Mouse (Mus musculus): Measurements from ENCODE around the gene Trp53i11.
A peak's percentile ranks its signal among the peaks of the same experiment; 100 is the strongest.

Trp53i11 gene

DNA sequence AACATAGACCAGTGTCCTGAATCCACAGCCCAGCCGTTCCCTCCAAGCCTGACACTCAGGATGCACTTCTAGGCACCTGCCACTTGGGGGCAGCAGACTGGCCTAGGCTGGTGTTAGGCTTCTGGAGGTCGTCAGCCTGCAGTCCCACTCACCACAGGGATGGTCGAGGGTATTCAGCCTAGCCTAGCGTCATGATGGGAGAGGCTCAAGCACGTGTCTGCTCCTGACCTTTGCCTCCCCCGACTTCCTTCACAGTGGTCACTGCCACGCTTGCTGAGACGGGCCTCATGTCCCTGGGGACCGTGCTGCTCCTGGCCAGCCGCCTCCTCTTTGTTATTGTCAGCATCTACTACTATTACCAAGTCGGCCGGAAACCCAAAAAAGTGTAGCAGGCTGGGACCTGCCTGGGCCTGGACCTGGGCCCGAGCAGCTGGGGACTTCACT is 12.2 kb downstream of the Trp53i11 start:
- DNase-seq (ENCODE audit: low spot score) = peak; percentile 47

DNA sequence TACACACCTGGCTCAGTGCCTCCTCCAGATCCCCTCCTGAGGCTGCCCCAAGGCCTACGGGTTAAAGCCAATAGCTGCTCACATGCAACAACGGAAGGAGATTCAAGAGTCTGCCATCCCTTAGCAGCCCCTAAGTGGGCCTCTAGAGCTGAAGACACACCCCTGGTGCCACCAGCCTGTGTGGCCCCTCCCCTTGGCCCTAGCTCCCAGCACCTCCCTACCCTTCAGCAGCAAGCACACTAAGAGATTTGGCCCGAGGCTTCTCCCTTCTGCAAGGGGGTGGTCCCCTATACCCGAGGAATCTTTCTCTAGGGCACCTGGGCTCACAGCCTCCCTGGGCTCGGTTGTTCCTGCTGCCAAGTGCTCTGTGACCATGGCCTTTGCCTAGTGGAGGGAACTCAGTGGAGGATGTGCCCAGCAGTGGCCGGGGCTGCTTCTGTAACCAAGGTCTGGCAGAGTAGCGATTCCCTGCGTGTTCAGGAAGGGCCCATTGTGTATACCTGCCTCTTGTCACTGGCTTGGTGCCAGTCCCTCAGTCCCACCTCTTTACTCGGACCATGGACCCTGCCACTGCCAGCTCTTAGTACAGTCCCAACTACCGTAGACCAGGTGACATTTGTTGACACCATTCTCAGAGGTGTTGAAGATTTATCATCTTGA is 13.5 kb downstream of the Trp53i11 start:
- DNase-seq (ENCODE audit: low spot score) = no peak

DNA sequence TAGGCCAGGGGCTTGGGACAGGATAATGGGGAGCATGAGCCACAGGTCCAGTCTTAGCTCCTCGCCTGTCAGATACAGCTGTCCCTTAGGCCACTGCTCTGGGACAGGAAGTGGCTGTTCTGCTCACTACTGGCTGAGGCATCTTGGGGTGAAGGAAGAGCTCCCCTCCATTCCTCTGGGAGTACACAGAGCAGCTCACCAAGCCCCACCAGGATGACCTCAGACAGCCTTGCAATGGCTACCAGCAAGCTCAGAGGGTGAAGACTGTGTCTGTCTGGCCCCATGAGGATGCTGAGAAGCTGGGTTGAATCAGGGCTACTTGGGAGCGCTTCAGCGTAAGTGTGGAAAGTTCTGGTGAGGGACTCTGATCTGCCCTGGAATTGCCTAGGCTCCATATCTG is 14.6 kb downstream of the Trp53i11 start:
- DNase-seq (ENCODE audit: low spot score) = no peak

DNA sequence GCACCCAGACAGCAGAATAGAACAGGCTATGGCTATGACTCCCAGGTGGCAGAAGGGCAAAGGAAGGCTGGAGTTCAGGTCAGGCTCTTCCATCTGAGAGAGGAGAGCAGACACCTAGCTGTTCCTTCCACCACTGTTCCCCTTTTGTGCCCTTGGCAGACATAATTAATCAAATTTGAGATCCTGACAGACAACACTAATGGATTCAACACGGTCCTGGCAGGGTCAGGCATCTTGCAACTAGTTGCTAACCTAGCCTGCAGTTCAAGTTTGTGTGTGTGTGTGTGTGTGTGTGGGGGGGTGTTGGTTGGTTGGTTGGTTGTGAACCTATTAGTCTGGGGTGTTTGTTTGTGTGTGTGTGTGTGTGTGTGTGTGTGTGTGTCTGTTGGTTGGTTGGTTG is 15.4 kb downstream of the Trp53i11 start:
- no peak for DNase-seq (ENCODE audit: low spot score)

DNA sequence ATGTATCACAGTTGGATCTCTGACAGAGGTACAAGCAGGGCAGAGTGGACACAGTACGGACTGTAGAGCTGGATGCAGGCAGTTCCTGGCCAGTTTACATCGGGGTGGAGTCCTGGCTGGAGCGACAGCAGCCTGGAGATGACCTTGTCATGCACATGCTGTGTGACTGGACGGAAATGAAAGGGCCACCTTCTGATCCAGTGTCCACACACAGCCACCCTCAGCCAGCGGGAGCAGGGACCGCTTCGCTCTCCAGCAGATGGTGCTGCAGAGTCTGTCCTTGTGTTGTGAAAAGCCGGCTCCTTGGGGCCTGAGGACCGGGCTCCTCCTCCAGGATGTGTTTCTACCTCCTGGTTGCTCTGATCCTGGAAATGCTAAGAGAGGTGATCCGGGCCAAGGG is 16.3 kb downstream of the Trp53i11 start:
- peak; percentile 63 for DNase-seq (ENCODE audit: low spot score)

DNA sequence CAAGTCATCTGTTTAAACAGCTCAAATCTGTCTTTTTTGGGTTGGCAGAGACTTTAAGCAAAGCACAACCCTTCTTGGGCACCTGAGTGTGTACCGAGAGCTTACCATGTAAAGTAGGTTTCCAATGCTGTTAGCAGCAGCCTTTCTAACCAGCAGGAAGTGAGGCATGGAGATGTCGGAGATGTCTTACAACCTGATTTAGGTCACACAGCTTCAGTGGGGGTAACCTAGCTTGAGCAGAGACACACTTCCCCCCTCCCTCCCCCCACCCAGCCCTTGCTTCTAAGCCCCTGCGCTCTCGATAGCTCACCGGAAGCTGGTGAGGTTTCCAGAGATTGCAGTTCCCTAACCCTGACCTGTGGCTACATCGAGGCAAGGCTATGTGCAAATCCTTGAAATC is 17.2 kb downstream of the Trp53i11 start:
- no peak for DNase-seq (ENCODE audit: low spot score)

DNA sequence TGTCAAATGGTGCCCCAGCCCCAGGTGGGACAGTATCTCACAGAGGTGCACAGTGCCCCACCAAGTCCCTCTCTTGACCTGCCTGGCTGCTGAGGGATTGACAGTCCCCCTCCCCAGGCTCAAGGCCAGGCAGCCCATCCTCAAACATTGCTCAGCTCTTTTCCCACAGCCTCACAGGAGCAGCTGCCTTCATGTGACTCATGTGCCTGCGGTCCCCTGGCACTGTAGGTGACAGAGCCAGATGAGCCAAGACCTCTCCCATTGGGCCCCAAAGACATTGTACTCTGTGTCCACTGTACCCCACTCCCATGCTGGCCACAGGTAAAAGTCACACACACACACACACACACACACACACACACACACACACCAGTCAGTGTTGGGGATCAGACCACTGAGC is 18.8 kb downstream of the Trp53i11 start:
- no peak for DNase-seq (ENCODE audit: low spot score)

DNA sequence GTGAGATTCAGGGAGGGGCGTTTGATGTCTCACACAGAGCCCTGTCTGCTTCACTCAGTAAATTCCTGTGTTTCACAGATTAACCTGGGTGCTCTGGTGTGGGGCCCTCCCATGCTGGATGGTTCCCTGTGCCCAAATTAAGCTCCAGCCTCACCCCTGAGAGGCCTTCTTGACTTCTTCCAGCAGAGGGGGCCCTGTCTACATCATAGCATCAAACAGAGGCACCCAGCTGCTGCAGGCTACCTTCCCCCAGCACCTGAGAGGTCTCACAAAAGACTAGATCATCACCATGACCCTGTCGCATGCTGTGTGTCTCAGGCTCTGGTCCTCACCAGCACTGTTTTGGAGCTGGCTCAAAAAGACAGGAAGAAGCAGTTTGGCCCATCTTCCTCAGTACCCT is 25.0 kb downstream of the Trp53i11 start:
- DNase-seq (ENCODE audit: low spot score) = no peak

DNA sequence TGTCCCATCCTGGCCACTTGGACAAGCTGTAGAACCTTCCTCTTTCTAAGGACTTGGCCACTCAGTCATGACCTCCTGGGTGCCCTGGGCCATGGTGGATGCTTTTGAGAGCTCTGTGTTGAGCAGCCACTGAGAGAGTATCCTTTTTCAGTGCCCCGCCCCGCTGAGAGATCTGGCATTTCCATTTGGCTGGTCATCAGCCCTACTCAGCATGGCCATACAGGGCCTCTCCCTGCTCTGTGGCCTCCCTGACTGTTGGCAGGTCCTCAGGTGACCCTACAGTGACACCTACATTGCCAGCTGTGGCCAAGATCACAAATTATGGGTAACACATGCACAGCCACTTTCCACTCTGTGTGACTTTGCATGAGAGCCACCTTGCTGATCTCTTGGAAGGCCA is 25.5 kb downstream of the Trp53i11 start:
- no peak for DNase-seq (ENCODE audit: low spot score)

DNA sequence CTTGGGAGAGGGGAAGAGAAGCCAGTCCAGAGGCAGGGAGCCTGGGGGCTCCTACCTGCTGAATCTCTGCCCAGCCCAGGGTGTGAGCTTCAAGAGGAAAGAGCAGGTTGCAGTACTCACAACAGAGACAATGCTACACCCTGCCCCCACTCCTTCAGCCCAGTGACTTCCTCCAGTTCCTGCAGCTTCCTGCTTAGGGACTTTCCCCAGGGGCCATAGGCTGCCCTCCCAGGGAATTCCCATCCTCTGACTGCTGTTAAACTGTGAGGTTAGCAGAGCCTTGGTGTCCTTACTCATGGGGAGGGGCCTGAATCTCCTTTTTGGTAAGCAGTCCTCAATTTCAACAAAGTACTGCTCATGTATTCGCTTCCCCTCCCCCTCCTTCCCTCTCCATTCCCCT is 26.8 kb downstream of the Trp53i11 start:
- no peak for DNase-seq (ENCODE audit: low spot score)

DNA sequence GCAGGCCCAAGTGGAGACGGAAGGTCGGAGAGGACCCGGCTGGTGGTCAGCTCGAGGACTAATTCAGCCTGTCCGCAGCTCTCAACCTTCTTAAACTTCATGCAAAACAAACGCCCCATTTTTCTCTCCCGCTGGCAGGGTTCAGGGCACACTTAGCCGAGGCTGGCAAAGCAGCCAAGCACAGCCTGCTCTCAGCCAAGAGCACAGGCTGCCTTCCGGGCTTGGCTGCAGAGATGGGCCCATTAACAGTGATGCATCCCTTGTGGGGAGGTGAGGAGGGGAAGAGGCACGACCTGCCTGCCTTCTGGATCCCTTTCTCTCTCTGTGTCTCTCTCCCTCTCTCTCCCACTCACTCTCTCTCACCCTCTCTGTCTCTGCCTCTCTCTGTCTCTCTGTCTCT is 28.4 kb downstream of the Trp53i11 start:
- DNase-seq (ENCODE audit: low spot score) = no peak

DNA sequence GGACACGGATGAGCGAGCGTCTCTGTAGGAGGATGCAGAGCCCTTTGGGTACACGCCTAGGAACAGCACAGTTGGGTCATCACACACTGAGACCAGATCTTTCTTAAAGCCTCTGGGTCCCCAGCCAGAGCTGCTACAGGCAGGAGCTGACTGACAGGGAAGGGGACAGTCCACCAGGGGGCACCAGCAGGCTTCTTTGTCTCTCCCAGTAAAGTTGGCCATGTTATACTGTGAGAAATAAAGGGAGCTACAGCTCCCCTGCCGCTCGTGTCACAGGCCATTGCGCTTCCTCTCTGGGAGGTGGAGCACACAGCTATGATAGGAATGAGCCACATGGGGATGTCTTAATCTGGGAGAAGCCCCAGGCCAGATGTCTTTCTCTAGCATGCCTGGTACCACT is 29.7 kb downstream of the Trp53i11 start:
- DNase-seq (ENCODE audit: low spot score) = peak; percentile 85

DNA sequence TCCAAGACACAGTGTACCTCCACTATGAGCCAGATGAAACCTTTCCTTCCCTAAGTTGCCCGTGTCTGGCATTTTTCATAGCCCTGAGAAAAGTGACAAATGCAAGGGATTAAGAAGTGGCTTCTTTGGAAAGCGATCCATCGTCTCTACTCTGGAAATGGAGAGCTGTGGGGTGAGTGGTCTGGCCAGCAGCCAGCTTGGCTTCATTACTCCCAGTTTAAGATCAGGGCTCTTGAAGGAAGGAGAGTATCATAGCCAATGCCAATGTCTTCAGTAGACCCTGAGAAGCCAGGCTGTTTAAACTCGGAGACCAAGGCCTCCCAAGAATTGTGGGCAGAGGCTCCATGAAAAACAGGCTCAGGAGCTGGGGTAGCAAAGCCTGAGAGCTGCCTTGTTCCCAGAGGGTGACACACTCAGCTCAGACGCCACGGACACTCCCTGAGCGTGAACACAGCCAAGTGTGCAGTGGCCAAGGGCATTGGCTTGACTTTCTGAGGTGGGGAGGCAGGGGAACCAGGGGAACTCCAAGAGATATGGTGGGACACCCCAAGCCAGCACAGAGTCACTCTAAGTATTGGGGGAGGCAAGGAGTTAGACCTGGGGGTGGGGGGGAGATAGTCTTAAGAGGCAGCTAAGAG is 31.1 kb downstream of the Trp53i11 start:
- DNase-seq (ENCODE audit: low spot score) = no peak

DNA sequence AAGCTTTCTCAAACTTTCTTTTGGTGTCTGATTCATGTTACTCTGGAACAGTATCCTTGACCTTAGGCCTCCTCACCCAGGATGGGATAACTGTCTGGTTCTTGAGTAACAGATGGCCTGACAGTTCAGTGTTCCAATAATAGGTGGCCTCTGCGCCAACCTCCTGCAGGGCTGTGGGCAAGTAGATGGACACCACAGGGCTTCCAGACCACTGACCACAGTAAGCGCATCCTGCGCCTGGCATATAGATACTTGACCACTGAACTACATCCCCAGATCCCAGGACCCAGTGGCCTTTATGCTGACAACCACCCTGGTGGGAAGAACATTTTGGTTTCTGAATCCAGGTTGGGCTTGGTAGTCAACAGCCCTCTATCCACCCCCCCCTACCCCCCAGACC is 32.2 kb downstream of the Trp53i11 start:
- no peak for DNase-seq (ENCODE audit: low spot score)

DNA sequence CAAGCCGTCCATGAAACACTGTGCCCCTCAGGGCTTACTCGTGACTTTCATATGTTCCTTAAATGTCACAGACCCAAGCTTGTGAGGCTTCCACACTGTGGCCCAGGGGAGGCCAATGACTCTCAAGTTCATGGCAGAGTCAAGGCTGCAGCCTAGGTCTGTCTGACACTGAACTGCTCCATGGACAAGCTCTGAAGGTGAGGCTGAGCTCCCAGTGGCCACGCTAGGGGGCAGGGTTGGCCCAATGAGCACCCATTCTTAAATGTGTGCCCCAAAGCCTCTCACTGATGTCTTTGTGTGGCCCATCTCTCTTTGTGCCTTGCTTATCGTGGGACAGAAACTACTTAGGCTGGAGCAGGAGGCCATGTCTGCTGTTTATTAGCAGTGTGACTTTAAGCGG is 33.1 kb downstream of the Trp53i11 start:
- DNase-seq (ENCODE audit: low spot score) = peak; percentile 45

DNA sequence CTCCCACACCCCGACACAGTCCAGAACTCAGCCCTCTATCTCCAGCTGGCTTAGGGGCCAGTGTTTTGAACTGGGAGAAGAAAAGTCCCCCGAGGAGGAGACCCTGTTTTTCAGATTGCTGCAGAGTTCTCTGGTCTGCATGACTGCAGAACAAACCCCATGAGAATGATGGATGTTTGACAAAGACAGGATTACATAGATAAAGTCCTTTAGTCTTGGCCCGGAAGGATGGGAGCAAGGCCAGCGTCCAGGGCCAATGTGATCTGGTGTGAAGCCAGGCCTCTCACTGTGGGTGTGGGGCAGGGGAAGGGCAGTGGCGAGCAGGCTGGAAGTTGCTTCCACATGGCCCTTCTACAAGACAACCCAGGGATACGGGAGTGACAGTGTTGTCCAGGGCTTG is 36.1 kb downstream of the Trp53i11 start:
- peak; percentile 67 for DNase-seq (ENCODE audit: low spot score)

DNA sequence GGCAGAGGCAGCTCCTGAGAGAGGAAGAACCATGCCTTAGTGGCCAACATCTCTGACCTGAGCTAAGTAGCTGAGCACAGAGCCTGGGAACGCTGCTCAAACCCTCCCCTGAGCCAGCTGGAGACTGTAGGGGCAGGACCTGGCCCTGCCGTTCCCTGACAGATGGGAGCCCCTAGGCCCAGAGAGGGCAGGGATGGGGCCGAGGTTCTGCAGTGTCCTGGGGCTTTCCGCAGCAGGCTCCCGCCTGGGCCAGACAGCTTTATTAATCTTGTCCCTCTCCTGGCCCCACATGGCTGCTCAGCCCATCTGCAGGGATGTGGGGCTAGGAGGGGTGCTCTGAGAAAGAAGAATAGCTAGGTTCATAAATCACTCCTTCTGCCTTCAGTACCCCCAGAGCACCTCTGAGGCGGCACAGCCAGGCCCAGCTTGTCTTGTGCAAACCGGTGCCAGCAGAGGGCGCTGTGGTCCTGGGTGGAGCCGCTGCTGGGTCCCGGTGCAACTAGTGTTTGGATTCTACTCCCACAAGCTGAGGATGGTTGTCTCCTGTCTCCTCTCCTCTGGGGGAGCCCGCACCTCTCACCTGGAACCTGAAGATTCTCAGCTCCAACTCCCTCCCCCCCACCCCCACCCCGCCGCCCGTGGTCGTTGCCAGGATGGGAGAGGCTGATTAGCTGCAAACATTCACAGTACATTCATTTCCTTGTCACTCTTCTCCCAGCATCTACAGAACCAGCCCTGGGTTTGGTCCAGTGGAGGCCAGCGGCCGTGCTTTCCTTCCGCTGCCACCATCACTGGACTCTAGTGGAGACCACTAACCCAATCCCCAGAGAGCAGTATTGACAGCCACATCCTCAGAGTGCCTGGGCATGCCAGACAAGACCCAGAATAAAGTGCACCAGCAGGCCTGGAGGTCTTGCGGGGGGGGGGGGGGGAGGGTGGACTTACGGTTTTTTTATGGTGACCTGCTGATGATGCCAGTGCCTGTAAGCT is 39.6 kb downstream of the Trp53i11 start:
- DNase-seq (ENCODE audit: low spot score) = peak; percentile 91

DNA sequence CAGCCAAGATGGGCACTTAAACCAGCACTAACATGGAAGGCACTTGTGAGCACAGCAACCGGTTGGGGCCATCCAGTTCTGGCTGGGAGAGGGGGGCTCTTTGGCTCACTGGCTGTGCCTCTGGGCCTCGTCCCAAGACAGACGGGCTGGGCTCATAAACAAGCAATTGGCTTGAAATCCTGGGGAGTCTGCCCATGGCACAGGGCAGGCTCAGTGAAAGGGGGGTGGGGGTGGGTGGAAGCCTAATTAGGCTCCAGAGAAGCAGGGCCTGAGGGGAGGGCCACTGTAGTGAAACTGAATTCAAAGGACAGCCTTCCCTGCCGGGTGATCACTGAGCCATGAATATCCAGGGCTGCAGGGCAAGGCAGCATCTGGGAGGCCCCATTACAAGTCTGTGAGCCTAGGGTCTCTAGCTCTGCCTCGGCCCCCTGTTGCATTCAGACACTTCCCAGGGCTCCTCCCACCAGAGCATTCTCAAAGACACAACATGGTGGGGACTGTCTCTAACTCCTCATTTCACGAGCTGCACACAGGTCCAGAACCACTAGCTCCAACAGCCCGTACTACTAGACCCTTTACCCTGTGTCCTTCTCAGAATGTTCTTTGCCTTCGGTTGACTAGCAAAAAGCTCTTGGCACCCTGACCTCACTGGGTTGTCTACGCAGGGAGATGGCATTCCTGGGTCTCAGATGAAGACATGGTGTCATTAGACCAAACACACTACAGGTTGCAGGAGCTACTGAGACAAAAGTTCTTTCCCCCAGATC is 40.5 kb downstream of the Trp53i11 start:
- DNase-seq (ENCODE audit: low spot score) = no peak

DNA sequence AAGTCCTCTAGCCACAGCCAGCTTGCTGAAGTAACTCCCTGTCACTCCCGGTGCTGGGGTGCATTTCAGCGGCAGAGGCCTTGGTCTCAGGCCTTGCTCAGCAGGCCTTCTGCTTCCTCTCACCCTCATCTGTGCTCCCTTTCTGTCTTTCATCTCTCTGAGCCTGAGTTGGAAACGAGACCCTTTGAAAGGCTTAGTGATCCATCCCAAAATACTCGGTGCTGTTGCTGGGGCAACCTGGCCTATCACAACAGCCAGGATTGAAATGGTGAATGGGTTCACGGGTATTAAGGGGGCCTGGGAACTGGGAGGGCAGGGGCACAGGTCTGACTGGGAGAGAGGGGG is 41.1 kb downstream of the Trp53i11 start:
- no peak for DNase-seq (ENCODE audit: low spot score)

DNA sequence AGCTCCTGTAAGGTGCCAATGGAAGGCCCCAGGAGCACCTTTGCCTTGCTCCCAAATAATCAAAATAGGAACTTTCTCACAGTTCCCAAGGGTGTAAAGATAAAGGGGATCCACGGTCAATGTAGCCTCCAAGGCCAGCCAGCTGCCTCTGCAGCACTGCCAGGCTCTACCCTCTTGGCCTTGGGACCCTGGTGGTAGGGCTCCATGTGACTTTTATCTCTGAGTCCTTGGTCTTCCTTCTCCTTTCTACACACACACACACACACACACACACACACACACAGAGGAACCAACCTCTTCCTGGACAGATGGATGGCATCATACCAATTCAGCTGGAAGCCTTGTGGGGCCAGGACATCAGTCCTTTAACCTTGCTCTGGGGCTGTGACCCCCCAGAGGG is 44.8 kb downstream of the Trp53i11 start:
- DNase-seq (ENCODE audit: low spot score) = peak; percentile 68

DNA sequence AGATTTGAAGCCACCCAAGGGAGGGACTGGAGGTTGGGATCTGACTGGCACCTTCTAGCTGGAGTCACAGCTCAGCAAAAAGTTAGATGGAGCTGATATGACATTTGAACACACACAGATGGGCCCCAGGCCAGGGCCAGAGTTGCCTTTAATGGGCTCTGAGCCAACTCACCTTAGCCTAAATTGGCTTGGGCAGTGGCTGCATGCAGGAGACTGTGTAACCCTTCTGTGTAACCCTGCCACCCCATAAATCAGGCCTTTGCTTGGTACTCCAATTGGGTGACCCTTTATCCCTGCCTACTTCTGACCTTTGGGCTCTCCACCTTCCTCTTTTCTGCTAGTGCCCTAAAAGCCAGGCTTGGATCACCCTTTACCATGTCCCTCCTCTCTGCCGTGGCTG is 49.7 kb downstream of the Trp53i11 start:
- DNase-seq (ENCODE audit: low spot score) = no peak

DNA sequence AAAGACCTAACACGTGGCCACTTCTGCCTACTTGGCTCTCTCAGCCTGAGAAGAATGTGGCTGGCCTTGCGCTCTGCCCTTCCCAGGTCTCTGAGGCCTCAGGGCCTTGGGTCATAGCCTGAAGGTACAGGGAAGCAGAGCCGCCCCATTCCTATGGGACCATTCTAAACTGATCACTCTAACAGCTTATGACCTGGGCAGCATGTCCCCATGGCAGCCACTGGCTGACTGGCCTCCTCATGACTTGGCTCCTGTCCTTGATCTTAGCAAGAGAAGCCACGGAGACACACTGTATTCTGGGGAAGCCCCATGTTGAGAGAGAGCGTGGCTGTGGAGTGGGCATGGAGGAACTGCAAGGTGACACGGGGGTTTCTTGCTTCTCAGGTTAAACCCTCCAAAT is 51.5 kb downstream of the Trp53i11 start:
- no peak for DNase-seq (ENCODE audit: low spot score)

Data from ovary, postnatal 36 days (tissue).